Mouse (Mus musculus) ES-E14 (cell line): ENCODE data around the gene Phlpp1. TPM values are rescaled to one million over a fixed set of nuclear protein-coding genes. Genes with fewer than 3 reads are reported as not detected.

ENCODE experiments used
- DNase-seq: peaks from one replicate; pipeline ENCODE4 v3.0.0-alpha.2; 2013; ENCODE audit warnings: low read depth, low spot score
- H3K27ac ChIP-seq: 2 replicates; pipeline ENCODE4 v1.5.1; 2012; ENCODE audit warnings: low read depth, mild to moderate bottlenecking, low read length, moderate library complexity, mixed read lengths; ENCODE audit not compliant: poor library complexity, insufficient read depth, severe bottlenecking
- H3K36me3 ChIP-seq: 2 replicates; pipeline ENCODE4 v1.6.1; 2012; ENCODE audit warnings: mild to moderate bottlenecking, low read length, moderate library complexity, mixed read lengths; ENCODE audit not compliant: control insufficient read depth, poor library complexity, insufficient read depth, severe bottlenecking
- H3K4me1 ChIP-seq, 2 experiments: fragments of 150-350 bp in 1 of 2; sonication (generic) in 1 of 2; 2 replicates each; pipeline ENCODE4 v1.6.1; 2012; ENCODE audit warnings: low read length in 2 of 2, mild to moderate bottlenecking in 1 of 2, mixed read lengths in 1 of 2; ENCODE audit not compliant: control insufficient read depth in 2 of 2, insufficient read depth in 2 of 2, poor library complexity in 1 of 2
- H3K4me3 ChIP-seq, 2 experiments: fragments of 150-350 bp in 1 of 2; sonication (generic) in 1 of 2; 2 replicates each; pipeline ENCODE4 v1.5.1; 2012; ENCODE audit warnings: low read length in 2 of 2, low read depth in 1 of 2, mild to moderate bottlenecking in 1 of 2, mixed read lengths in 1 of 2; ENCODE audit not compliant: insufficient read depth in 1 of 2, poor library complexity in 1 of 2, severe bottlenecking in 1 of 2
- H3K9ac ChIP-seq: 2 replicates; pipeline ENCODE4 v1.6.1; 2012; ENCODE audit warnings: low read depth, mild to moderate bottlenecking, low read length, mixed read lengths; ENCODE audit not compliant: poor library complexity, insufficient read depth, severe bottlenecking
- H3K9me3 ChIP-seq: fragments of 150-350 bp; sonication (generic); 2 replicates; pipeline ENCODE4 v1.6.1; 2012; ENCODE audit warnings: low read depth, mild to moderate bottlenecking, low read length; ENCODE audit not compliant: control insufficient read depth, insufficient read depth
- CHD2 ChIP-seq: IDR thresholded peaks from 2 replicates; pipeline ENCODE4 v1.6.1; 2014; ENCODE audit warnings: mild to moderate bottlenecking, low read depth, low read length, inconsistent platforms
- HCFC1 ChIP-seq: IDR thresholded peaks from 2 replicates; pipeline ENCODE4 v1.6.1; 2012; ENCODE audit warnings: low read length, inconsistent platforms, borderline replicate concordance; ENCODE audit not compliant: insufficient read depth
- MAFK ChIP-seq: IDR thresholded peaks from 2 replicates; pipeline ENCODE4 v1.6.1; 2014; ENCODE audit warnings: mild to moderate bottlenecking, low read depth, low read length, inconsistent platforms; ENCODE audit not compliant: insufficient read depth
- ZC3H11A ChIP-seq: IDR thresholded peaks from 2 replicates; pipeline ENCODE4 v1.6.1; 2012; ENCODE audit warnings: low read depth, mild to moderate bottlenecking, inconsistent platforms, low read length, borderline replicate concordance
- ZNF384 ChIP-seq: IDR thresholded peaks from 2 replicates; pipeline ENCODE4 v1.6.1; 2012; ENCODE audit warnings: low read depth, low read length, inconsistent platforms
- in situ Hi-C, 2 experiments: fragments of 600-800 bp; cut with MboI; formaldehyde crosslinking; loops; one replicate each; pipeline ENCODE4 v1.15.1; 2025; ENCODE audit warnings: low sequenced_read_pairs in 2 of 2, inconsistent platforms in 1 of 2; ENCODE audit not compliant: unreplicated experiment in 2 of 2
- total RNA-seq: library from RNA; depleted of rRNA; stranded (reverse); fragments of 300-350 nt; gene quantifications from 2 replicates; pipeline ENCODE4 v1.2.3, GENCODE M21; 2012

Gene Phlpp1
- total RNA-seq, 1 experiment = 4.5 TPM

DNA sequence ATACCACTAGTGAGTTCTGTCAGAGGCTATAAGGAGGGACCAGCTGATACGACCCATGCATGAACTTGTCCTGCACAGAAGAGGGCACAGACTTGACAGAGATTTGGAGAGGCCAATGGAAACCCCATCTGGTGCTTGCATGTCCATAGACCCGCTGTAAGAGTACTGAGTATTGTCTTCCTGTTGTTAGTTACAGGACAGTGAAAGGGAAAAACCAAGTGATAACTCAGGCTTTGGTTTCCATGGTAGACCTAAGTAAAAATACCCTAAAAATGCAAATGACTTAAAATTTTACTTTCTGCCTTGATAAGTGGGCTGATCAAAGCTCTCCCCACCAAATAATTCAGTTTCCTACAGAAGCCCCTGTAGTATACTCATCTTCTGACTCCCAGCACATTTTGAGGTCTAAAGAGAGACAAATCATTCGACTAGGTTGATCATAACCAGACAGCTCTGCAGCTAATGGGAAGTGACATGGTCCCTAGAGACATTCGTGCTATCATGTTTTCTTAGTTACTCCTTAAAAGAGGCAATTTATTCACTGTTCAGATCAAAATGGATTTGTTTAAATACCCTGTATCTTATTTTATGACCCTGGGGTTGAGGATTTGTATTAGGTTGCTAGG lies 25.9 kb upstream of the Phlpp1 start:
- H3K4me1 ChIP-seq = no peaks in the 10 kb centered on the region
- no peaks in the 10 kb centered on the region for H3K9me3 ChIP-seq
- DNase-seq = no peak
- no peak overlapping the region for H3K4me3 ChIP-seq
- no peak for TF ChIP-seq MAFK
- TF ChIP-seq CHD2 = no peak
- no peak for TF ChIP-seq HCFC1
- no peak for TF ChIP-seq ZNF384
- no peak for TF ChIP-seq ZC3H11A
- no peaks in the 10 kb centered on the region for H3K36me3 ChIP-seq
- no peak overlapping the region for H3K27ac ChIP-seq
- in situ Hi-C loops = no loop called here
- no peak overlapping the region for H3K9ac ChIP-seq

DNA sequence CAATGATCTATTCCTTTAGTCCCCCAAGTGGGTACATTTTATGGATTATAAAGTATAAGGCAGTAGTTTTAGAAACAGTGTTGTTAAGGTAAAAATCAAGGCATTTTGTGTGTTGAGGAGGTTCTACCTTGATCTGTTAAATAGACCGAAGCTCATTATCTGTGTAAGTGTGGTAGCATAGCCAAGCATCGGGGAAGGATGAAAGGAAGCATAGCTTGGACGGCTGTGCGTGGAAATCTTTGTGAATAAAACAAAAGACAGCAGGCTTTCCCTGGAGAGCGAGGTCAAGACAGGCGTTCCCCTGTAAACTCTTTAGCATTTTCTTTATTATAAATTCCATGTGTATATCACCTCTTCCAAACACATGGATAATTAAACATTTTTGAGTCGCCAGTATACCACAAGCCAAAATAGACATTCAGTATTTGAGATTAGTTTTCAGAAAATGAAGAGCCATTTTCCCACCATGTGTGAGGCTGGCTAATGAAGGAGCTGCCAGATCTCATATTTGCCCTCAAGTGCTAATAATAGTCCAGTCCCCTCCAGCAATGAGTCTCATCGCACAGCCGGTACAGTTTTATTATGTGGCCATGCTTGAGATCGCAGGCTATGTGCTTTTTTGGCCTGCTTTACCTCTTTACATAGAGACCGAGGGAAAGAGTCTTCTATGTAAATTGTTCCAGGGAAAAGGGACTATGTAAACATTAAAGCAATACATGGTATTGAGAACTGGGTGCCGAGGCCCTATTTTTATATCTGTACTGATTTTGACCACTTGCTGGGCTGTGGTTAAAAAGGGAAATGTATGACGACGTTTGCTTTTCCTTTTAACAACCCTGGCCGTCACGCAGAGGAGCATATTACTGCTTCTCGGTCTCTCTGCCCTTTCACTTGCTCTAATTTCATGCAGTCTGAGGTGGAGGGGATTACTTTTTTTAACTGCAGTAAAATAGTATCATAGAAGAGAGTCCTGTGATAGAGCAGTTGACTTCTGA lies 22.9 kb upstream of the Phlpp1 start:
- Histone ChIP-seq H3K9me3 (no peaks in the 10 kb centered on the region), H3K4me1 (no peaks in the 10 kb centered on the region), H3K27ac (no peak overlapping the region), H3K36me3 (no peaks in the 10 kb centered on the region), H3K9ac (no peak overlapping the region), H3K4me3 (no peak overlapping the region)
- in situ Hi-C loops = no loop called here
- DNase-seq = no peak
- TF ChIP-seq ZC3H11A (no peak), ZNF384 (no peak), HCFC1 (no peak), CHD2 (no peak), MAFK (no peak)

- no peaks in the 10 kb centered on the region for H3K36me3 ChIP-seq
- no peak overlapping the region for H3K4me3 ChIP-seq
- H3K27ac ChIP-seq = no peak overlapping the region
- peak; percentile 48 for DNase-seq
- H3K9ac ChIP-seq = no peak overlapping the region
- TF ChIP-seq CHD2 (no peak), ZC3H11A (peak; percentile 56)
- in situ Hi-C loops = loop anchor here in 1 of 2 experiments (25.0 kb wide), 1 partner anchor 235 kb away; no protein-coding TSS in a partner anchor
- no peaks in the 10 kb centered on the region for H3K9me3 ChIP-seq
- H3K4me1 ChIP-seq = no peaks in the 10 kb centered on the region
Measured at GRCm38 (mm10) chr1:106151846-106152245, 19.7 kb upstream of the Phlpp1 start.

DNA sequence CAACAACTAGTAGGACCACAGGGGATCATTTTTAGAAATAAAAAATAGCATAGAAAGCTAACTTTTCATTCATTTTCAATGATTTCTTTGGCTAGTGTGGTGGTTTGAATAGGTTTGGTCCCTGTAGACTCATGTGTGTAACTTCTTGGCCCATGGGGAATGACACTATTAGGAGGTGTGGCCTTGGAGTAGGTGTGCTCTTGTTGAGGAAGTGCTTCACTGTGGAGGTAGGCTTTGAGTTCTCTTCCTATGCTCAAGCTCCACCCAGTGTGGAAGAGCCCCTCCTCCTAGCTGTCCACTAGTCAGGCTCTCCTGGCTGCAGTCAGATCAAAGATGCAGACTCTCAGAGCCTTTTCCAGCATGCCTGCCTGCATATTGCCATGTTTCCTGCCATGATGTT lies 18.8 kb upstream of the Phlpp1 start:
- TF ChIP-seq HCFC1 (no peak), ZC3H11A (no peak), MAFK (no peak), CHD2 (no peak), ZNF384 (no peak)
- in situ Hi-C loops = loop anchor here in 1 of 2 experiments (25.0 kb wide), 1 partner anchor 235 kb away; no protein-coding TSS in a partner anchor
- Histone ChIP-seq H3K9ac (no peak overlapping the region), H3K27ac (no peak overlapping the region), H3K36me3 (no peaks in the 10 kb centered on the region), H3K4me1 (no peaks in the 10 kb centered on the region), H3K4me3 (no peak overlapping the region), H3K9me3 (no peaks in the 10 kb centered on the region)
- no peak for DNase-seq
